Mouse (Mus musculus) liver, embryonic 11.5 days (tissue): Measurements from ENCODE around the gene Adcy3. TPM values are rescaled to one million over a fixed set of nuclear protein-coding genes. Genes with fewer than 3 reads are reported as not detected.
"Not testable (repeated sequence)": the region's sequence is repeated elsewhere in the genome, so short reads cannot be mapped to it uniquely, and the experiment has no call there.

ENCODE experiments used
- ATAC-seq: fragments of 200-750 bp; cut with Nextera tagmentation; replicated peaks from 2 replicates; pipeline ENCODE4 v1.8.0; 2017; ENCODE audit warnings: moderate number of reproducible peaks, mild to moderate bottlenecking, moderate TSS enrichment, moderate library complexity; ENCODE audit not compliant: low FRiP score
- DNase-seq: peaks from one replicate; pipeline ENCODE4 v3.0.0-alpha.2; 2017; ENCODE audit warnings: low spot score
- H3K27ac ChIP-seq: fragments of 300-500 bp; sonication (generic); 2 replicates; pipeline ENCODE4 v1.5.1; 2014; ENCODE audit warnings: mild to moderate bottlenecking, low read depth, low read length, control low read depth
- H3K27me3 ChIP-seq: fragments of 300-500 bp; sonication (generic); replicated peaks from 2 replicates; pipeline ENCODE4 v1.6.1; 2014; ENCODE audit warnings: low read length, mixed read lengths; ENCODE audit not compliant: control insufficient read depth, insufficient read depth
- H3K36me3 ChIP-seq: fragments of 300-500 bp; sonication (generic); 2 replicates; pipeline ENCODE4 v1.6.1; 2014; ENCODE audit warnings: mild to moderate bottlenecking, low read length, moderate library complexity, mixed read lengths; ENCODE audit not compliant: control insufficient read depth, insufficient read depth
- H3K4me1 ChIP-seq: fragments of 300-500 bp; sonication (generic); replicated peaks from 2 replicates; pipeline ENCODE4 v1.6.1; 2014; ENCODE audit warnings: low read length, mixed read lengths; ENCODE audit not compliant: control insufficient read depth, insufficient read depth
- H3K4me2 ChIP-seq: fragments of 300-500 bp; sonication (generic); 2 replicates; pipeline ENCODE4 v1.6.1; 2014; ENCODE audit warnings: mild to moderate bottlenecking, control low read depth, moderate library complexity
- H3K4me3 ChIP-seq: fragments of 300-500 bp; sonication (generic); 2 replicates; pipeline ENCODE4 v1.5.1; 2014; ENCODE audit warnings: low read depth, low read length, control low read depth
- H3K9ac ChIP-seq: fragments of 300-500 bp; sonication (generic); 2 replicates; pipeline ENCODE4 v1.6.1; 2014; ENCODE audit warnings: low read depth, low read length, control low read depth
- H3K9me3 ChIP-seq: fragments of 300-500 bp; sonication (generic); 2 replicates; pipeline ENCODE4 v1.6.1; 2016; ENCODE audit warnings: low read length, inconsistent platforms, mixed read lengths; ENCODE audit not compliant: control insufficient read depth
- WGBS: fragments of 180-500 bp; shearing (Covaris S2); extraction: QIAGEN DNeasy Blood & Tissue Kit; methylation state at CpG from one replicate; pipeline ENCODE4 v1.1.7; 2014; 5-methylcytosine and 5-hydroxymethylcytosine counted together
- polyA plus RNA-seq: library from polyadenylated mRNA; unstranded; fragments of >200 nt; fragmentation: Nextera tagmentation; extraction: Ambion mirVana; gene quantifications from 2 replicates; pipeline ENCODE4 v1.2.1, GENCODE M21; 2014

Adcy3 gene
- polyA plus RNA-seq, 1 experiment from 2014 or later = 3.3 TPM

- H3K9me3 ChIP-seq, H3K27me3 ChIP-seq, H3K27ac ChIP-seq, ATAC-seq, H3K9ac ChIP-seq, H3K36me3 ChIP-seq, H3K4me3 ChIP-seq, H3K4me1 ChIP-seq, H3K4me2 ChIP-seq: not testable (repeated sequence)
- 70% methylated on average over 8 of the region's 8 CpGs for whole genome bisulfite sequencing
- peak; percentile 30 for DNase-seq
Observed at GRCm38 (mm10) chr12:4240281-4240680, 107.4 kb downstream of the Adcy3 start.

GRCm38 (mm10) chr12:4243805-4244204 is 110.9 kb downstream of the Adcy3 start:
- no peak overlapping the region for H3K4me2 ChIP-seq
- H3K27me3 ChIP-seq = no peaks in the 10 kb centered on the region
- H3K4me1 ChIP-seq = no peaks in the 10 kb centered on the region
- no peak overlapping the region for H3K4me3 ChIP-seq
- H3K9ac ChIP-seq = no peak overlapping the region
- ATAC-seq = no peak
- no peaks in the 10 kb centered on the region for H3K9me3 ChIP-seq
- no peak for DNase-seq
- H3K27ac ChIP-seq = no peak overlapping the region
- H3K36me3 ChIP-seq = no peaks in the 10 kb centered on the region
- WGBS = 72% methylated on average over 2 of the region's 2 CpGs

GRCm38 (mm10) chr12:4245742-4246141 is 112.8 kb downstream of the Adcy3 start:
- no peak for ATAC-seq
- no peak overlapping the region for H3K9ac ChIP-seq
- H3K27ac ChIP-seq = no peak overlapping the region
- H3K4me3 ChIP-seq = no peak overlapping the region
- 76% methylated on average over 10 of the region's 10 CpGs for WGBS
- H3K27me3 ChIP-seq = no peaks in the 10 kb centered on the region
- no peak for DNase-seq
- no peaks in the 10 kb centered on the region for H3K36me3 ChIP-seq
- H3K4me2 ChIP-seq = no peak overlapping the region
- H3K4me1 ChIP-seq = no peaks in the 10 kb centered on the region
- H3K9me3 ChIP-seq = no peaks in the 10 kb centered on the region

GRCm38 (mm10) chr12:4249786-4250185 is 116.9 kb downstream of the Adcy3 start:
- Histone ChIP-seq H3K4me3 (no peak overlapping the region), H3K9me3 (no peaks in the 10 kb centered on the region), H3K36me3 (no peaks in the 10 kb centered on the region), H3K4me1 (peaks cover 5% of the 10 kb centered on the region; the same call in 1 of the 2 replicates), H3K9ac (no peak overlapping the region), H3K4me2 (no peak overlapping the region), H3K27ac (no peak overlapping the region), H3K27me3 (no peaks in the 10 kb centered on the region)
- DNase-seq (no peak), ATAC-seq (no peak)
- 89% methylated on average over 6 of the region's 6 CpGs for WGBS

DNA sequence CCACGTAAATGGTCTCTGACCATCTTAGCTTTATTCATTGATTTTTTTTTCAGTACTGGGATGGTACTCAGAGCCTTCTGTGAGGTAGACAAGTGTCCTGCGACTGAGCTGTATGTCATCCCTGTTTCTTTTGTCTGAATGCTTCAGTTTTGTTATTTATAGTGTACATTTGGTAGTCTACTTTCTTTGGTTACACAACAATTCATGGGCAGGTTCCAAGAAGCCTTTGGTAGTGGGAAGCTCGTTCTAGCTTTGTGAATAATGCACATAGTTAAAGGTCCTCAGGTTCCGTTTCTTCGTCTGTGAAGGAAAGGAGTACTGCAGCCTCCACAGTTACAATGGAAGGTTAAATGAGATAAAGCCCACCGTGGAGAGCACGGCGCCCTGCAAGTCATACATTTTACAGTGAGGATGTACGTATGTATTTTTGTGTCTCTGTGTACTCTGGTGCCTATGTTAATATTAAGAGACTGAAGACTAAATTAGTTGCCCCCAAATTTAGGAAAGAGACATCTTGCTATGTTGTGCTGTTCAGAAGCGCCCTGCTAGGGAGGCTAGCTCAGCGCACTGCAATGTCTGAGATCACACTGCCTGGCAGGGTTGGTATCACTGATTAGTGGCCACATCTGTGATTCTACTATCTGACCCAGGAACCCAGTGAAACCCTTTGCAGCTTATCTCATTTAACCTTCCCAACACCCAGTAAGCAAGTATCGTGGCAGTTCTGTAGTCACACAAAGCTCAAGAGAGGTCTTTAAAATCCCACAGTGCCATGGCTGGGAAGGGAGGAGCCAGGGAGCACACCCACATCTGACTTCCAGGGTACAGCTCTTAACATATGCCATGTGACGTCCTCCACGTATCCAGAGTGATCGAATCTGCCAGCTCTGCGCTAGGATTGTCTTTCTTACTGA is 120.1 kb downstream of the Adcy3 start:
- Histone ChIP-seq H3K36me3 (no peaks in the 10 kb centered on the region), H3K4me3 (no peak overlapping the region), H3K4me1 (peaks cover 5% of the 10 kb centered on the region; the same call in 1 of the 2 replicates), H3K4me2 (peak overlapping the region; percentile 47), H3K27me3 (no peaks in the 10 kb centered on the region), H3K9me3 (no peaks in the 10 kb centered on the region), H3K27ac (peak overlapping the region; percentile 63), H3K9ac (0 out of 2 replicates have a peak overlapping the region, but pooled peaks have one; percentile 37)
- DNase-seq (no peak), ATAC-seq (peak; percentile 99)
- 62% methylated on average over 16 of the region's 16 CpGs for WGBS

Other genes with a start within 250 kb of the Adcy3 start
- gene Pomc, start 178.2 kb upstream of the Adcy3 start, polyA plus RNA-seq = 1.4 and 1.7 TPM in 2 replicates
- gene Efr3b, start 94.2 kb upstream of the Adcy3 start, polyA plus RNA-seq = 0.73 and 0.88 TPM in 2 replicates
- gene Dnajc27, start 50.5 kb upstream of the Adcy3 start, polyA plus RNA-seq = 5.7 and 6.6 TPM in 2 replicates
- gene Ptrhd1, start 100.9 kb downstream of the Adcy3 start, polyA plus RNA-seq = 5.5 and 6.0 TPM in 2 replicates
- gene Cenpo, start 101.2 kb downstream of the Adcy3 start, polyA plus RNA-seq = 20.6 and 24.4 TPM in 2 replicates